Mouse (Mus musculus) bone marrow, adult 2 months (tissue): ENCODE data around the gene Serbp1. TPM values are rescaled to one million over a fixed set of nuclear protein-coding genes. Genes with fewer than 3 reads are reported as not detected.

Source experiments
- H3K27ac ChIP-seq: fragments of 200-500 bp; 2 replicates; pipeline ENCODE4 v1.5.1; 2012; ENCODE audit warnings: low read depth, mild to moderate bottlenecking, control low read depth, inconsistent platforms, low read length; ENCODE audit not compliant: control insufficient read depth, poor library complexity, insufficient read depth
- H3K4me1 ChIP-seq: fragments of 200-500 bp; 2 replicates; pipeline ENCODE4 v1.6.1; 2011; ENCODE audit warnings: low read length; ENCODE audit not compliant: control insufficient read depth, insufficient read depth
- H3K4me3 ChIP-seq: fragments of 200-500 bp; replicated peaks from 2 replicates; pipeline ENCODE3; 2011; ENCODE audit warnings: mild to moderate bottlenecking, low read depth, low read length, control low read depth; ENCODE audit not compliant: control insufficient read depth
- CTCF ChIP-seq: fragments of 200-500 bp; IDR thresholded peaks from 2 replicates; pipeline ENCODE4 v1.5.1; 2011; ENCODE audit warnings: low read length, control low read depth; ENCODE audit not compliant: control insufficient read depth, insufficient read depth
- POLR2A ChIP-seq: fragments of 200-500 bp; IDR thresholded peaks from 2 replicates; pipeline ENCODE4 v1.6.1; 2011; ENCODE audit warnings: low read depth, mild to moderate bottlenecking, control low read depth, low read length, borderline replicate concordance; ENCODE audit not compliant: control insufficient read depth
- WGBS: fragments of 180-500 bp; shearing (Covaris S2); methylation state at CpG from one replicate; pipeline ENCODE4 v1.1.7; 2018; 5-methylcytosine and 5-hydroxymethylcytosine counted together
- polyA plus RNA-seq: library from polyadenylated mRNA; stranded (reverse); fragments of >200 nt; gene quantifications from 2 replicates; pipeline ENCODE4 v1.2.4, GENCODE M21; 2011; ENCODE audit warnings: low replicate concordance; ENCODE audit not compliant: missing spikeins, insufficient read depth, insufficient read length

Gene Serbp1
- polyA plus RNA-seq, 1 experiment = 479 TPM

GRCm38 (mm10) chr6:67317827-67318338, 79.9 kb downstream of the Serbp1 start:
- 68% methylated on average over 8 of the region's 8 CpGs for WGBS
- H3K4me3 ChIP-seq = no peak overlapping the region
- no peak for TF ChIP-seq CTCF
- no peak for TF ChIP-seq POLR2A
- no peak overlapping the region for H3K27ac ChIP-seq
- no peaks in the 10 kb centered on the region for H3K4me1 ChIP-seq

- no peaks in the 10 kb centered on the region for H3K4me1 ChIP-seq
- TF ChIP-seq POLR2A (no peak), CTCF (peak; percentile 60)
- no peak overlapping the region for H3K27ac ChIP-seq
- H3K4me3 ChIP-seq = no peak overlapping the region
- WGBS = 31% methylated on average over 10 of the region's 10 CpGs
Observed at GRCm38 (mm10) chr6:67318451-67318850, 80.5 kb downstream of the Serbp1 start.

- H3K4me1 ChIP-seq = no peaks in the 10 kb centered on the region
- TF ChIP-seq CTCF = no peak
- TF ChIP-seq POLR2A = no peak
- 78% methylated on average over 3 of the region's 3 CpGs for WGBS
- no peak overlapping the region for H3K4me3 ChIP-seq
- no peak overlapping the region for H3K27ac ChIP-seq
Observed at GRCm38 (mm10) chr6:67323788-67324187, 85.8 kb downstream of the Serbp1 start.

GRCm38 (mm10) chr6:67337943-67338342, 100.0 kb downstream of the Serbp1 start:
- Histone ChIP-seq H3K4me3 (no peak overlapping the region), H3K4me1 (no peaks in the 10 kb centered on the region; the same call in 1 of the 2 replicates), H3K27ac (no peak overlapping the region)
- TF ChIP-seq CTCF (no peak), POLR2A (no peak)

- H3K4me3 ChIP-seq = no peak overlapping the region
- no peak overlapping the region for H3K27ac ChIP-seq
- TF ChIP-seq CTCF (no peak), POLR2A (no peak)
- H3K4me1 ChIP-seq = no peaks in the 10 kb centered on the region; the same call in 1 of the 2 replicates
Observed at GRCm38 (mm10) chr6:67339494-67339893, 101.5 kb downstream of the Serbp1 start.

Other genes starting within 250 kb of the Serbp1 start
- 120 and 146 TPM in 2 replicates for gene Gadd45a, start 200.7 kb upstream of the Serbp1 start, polyA plus RNA-seq
- 1.3 TPM in 1 of 2 replicates, not detected in the other for gene Il12rb2, start 138.0 kb downstream of the Serbp1 start, polyA plus RNA-seq